Mouse (Mus musculus) skeletal muscle tissue, postnatal 0 days (tissue): ENCODE measurements around the gene Syce1l. TPM values are rescaled to one million over a fixed set of nuclear protein-coding genes. Genes with fewer than 3 reads are reported as not detected.

ENCODE experiments used
- polyA plus RNA-seq: library from polyadenylated mRNA; unstranded; fragments of >200 nt; fragmentation: Nextera tagmentation; extraction: Ambion mirVana; gene quantifications from 2 replicates; pipeline ENCODE4 v1.2.1, GENCODE M21; 2015

Syce1l gene
- not detected in 2 replicates for polyA plus RNA-seq

DNA sequence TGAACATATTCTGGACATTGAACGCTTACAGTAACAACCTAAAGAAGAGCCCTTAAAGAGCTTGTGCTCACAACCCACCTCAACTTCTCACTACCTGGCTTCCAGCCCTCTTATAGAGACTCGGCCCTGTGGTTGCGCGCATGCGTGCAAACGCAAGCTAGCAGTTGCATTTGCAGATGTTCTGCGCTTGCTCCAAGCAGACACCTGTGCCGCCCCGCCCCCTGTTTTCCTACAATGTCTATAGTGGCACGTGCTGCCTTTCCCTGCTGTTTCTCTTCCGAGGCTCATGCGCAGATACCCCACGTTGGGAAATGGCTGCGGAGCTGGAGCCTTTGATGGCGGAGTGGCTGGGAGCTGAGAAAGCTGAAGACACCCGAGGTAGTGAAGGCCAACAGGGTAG, at the start of gene Syce1l:
Gene Syce1l, plus strand, starts transcription at position 288 of the 400 bp plus-strand sequence.

DNA sequence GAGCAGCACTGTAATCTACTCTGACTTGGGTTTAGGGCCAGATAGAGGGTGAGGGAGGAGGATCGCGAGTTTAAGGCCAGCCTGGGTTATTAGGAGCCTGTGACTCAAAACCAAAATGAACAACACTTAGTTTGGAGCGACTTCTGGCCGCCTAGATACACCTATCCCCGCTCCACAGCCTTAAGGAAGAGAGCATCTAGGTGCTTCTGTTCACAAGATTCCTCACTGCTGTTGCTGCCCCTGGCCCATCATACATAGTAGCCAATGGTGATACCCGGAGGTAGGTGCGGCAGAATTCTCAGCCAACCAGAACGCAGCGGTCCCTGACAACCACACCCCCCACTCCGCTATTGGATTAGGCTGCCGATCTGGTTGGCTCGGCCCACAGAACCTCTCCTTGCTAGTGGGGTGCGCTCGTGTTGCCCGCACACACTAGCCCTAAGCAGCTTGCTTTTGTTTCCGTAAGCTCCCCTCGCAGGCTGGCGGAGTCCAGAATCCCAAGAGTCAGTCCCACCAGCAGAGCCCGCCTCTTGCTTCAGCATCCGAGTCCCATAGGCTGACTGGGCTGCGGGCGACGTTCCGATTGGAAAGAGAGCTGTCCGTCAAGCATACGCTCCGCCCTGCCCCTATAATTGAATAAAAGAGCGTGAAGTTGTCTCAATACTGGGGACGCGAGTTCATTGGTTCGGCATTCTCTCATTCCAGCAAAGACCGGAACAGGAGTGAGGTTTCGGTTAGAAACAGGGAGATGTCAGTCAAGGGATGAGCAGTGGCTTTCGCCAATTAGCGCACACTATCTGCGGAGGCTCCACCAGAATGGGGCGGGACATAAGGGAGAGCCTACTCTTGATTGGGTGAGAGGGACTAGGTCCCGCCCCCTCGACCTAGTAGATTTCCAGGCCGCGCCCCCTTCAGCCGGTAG, 8.1 kb upstream of the Syce1l start, which contains the start of gene Mon1b:
Gene Mon1b, plus strand, starts transcription at position 918 of the 922 bp plus-strand sequence.

Other genes starting within 250 kb of the Syce1l start
- 1.7 and 1.8 TPM in 2 replicates for gene Mon1b, start 7.6 kb upstream of the Syce1l start, polyA plus RNA-seq
- 0.39 and 0.44 TPM in 2 replicates for gene Adamts18, start 205.5 kb downstream of the Syce1l start, polyA plus RNA-seq